Mouse (Mus musculus) ES-CJ7 (cell line): ENCODE results near the gene Supt3.
A peak's percentile ranks its signal among the peaks of the same experiment; 100 is the strongest.

Source experiments
- DNase-seq: peaks from one replicate; pipeline ENCODE4 v3.0.0; 2011; ENCODE audit warnings: low read depth, low spot score

The Supt3 gene

DNA sequence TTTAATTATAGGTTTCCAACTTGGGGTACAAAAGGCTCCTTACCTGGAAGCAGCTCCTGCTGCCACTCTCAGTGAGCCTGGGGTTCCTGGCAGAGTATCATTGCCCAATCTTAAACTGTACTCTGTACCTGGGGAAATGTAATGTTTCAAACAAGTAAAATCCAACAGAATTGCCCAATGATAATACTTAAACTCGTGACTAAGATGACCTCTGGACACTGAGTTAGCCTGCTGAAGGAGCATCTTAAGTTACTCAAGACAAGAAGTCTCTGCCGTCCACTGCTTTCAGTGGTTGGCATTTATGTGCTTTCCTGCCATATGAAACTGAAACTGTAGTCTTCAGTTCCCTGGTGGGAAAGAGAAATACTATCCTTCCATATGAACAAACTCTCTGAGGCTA is 279.9 kb downstream of the Supt3 start:
- no peak for DNase-seq

DNA sequence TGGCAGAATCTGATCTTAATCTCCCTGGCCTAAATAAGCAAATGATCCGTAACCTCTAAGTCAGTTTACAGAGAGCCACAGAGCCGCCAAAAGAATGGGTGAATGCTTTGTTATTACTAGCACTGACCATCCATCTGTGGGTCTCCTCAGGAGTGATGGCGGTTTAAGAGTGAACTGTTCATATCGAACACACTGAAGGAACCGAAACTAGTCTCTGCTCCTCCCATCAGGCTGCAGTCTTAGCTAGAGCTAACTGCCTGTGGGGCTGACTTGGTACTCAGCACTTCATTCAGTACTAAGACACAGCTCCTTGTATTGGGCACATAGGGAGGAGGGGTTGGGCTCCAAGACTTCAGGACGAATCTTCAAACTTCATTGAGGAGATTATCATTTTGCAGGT is 280.8 kb downstream of the Supt3 start:
- no peak for DNase-seq

GRCm38 (mm10) chr17:45058566-45059363 is 281.8 kb downstream of the Supt3 start:
- no peak for DNase-seq

- no peak for DNase-seq
These were observed 286.8 kb downstream of the Supt3 start for GRCm38 (mm10) chr17:45063776-45064175.

- DNase-seq = no peak
These were observed 288.5 kb downstream of the Supt3 start for GRCm38 (mm10) chr17:45065465-45065864.

DNA sequence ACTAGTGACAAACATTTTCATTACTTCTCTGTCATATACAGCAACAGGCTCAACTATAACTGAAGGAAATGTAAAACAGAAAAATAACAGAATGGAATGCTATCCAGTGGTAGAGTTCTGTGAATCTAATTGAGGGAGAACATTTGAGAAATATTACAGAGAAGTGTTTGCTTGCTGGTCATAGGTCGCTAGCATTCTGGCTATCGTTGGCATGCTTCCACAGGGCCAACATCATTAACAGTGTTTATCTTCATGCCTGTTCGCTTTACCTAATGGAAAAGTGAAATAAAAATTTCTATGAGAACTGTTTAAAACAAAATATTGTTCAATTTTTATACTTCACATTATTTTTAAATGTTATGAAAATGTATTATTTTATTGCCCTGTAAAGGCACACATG is 290.5 kb downstream of the Supt3 start:
- no peak for DNase-seq

- no peak for DNase-seq
These were observed 291.4 kb downstream of the Supt3 start for GRCm38 (mm10) chr17:45068321-45068720.

DNA sequence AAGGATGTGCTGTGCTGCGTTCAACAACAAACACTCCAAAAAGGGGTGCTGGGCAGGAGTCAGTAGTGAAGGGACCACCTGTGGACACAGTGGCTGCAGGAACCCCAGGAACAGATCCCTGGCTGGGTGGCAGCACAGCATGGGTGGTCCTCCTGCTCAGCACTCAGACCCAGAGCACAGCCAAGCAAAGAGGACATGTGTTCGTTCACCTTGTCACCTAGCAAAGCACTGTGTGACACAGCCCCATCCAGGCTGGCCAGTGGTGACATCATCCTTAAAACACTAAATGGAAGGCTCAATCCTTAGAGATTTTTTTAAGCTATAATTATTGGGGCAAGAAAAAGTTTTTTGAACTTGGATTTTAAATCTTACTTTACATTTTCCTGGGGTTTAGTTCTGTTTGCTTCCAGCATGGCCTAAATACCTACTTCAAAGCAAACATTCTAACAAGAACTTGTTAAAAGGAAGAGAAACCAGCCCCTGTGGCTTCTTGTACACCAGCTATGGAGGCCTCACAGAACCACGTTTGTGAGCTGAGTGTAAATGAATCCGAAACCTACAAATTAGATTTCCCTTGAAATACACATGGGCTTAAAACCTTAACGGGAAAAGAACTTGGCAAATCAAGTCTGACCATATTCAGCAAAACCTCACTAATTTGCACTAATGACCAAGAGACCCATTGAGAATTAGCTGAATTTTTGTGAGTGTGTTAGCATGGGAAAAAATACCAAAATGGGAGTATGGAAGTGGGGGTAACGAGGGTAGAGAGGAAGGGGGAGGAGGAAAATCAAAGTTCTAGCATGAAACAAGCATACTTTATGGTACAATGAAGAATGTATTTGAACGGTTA is 295.8 kb downstream of the Supt3 start:
- no peak for DNase-seq

DNA sequence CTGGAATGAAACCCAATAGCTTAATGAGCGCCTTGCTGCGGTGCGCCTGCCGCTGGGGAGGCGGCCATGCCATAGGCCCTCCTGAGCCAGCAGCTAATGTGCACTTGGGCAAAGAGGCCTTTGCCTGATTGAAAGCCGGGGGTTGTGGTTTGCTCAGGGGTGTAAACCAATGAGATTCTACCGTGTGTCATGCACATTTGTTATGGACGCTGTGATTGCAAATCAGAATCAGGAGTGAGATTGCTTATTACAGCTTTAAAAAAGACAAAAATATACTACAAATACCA is 296.3 kb downstream of the Supt3 start:
- DNase-seq = no peak

- peak; percentile 51 for DNase-seq
These were observed 296.8 kb downstream of the Supt3 start for GRCm38 (mm10) chr17:45073779-45074178.

DNA sequence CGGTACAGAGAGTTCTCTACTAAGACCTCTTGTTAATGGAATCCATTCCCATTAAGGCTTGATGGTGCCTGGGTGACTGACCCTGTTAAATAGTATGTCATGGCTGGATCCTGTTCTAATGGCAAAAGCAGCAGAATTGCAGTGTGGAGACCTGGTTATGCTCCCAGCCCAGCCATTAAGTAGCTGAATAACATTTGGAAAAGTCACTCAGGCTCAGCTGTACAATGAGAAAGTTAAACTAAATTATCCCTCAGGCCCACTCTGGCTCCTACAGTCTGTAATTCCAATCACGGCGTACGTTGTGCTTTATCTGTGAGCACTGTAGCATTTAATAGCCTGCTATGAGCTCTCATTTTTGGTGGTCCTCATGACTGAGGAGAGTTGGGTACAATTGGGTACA is 300.0 kb downstream of the Supt3 start:
- DNase-seq = no peak

DNA sequence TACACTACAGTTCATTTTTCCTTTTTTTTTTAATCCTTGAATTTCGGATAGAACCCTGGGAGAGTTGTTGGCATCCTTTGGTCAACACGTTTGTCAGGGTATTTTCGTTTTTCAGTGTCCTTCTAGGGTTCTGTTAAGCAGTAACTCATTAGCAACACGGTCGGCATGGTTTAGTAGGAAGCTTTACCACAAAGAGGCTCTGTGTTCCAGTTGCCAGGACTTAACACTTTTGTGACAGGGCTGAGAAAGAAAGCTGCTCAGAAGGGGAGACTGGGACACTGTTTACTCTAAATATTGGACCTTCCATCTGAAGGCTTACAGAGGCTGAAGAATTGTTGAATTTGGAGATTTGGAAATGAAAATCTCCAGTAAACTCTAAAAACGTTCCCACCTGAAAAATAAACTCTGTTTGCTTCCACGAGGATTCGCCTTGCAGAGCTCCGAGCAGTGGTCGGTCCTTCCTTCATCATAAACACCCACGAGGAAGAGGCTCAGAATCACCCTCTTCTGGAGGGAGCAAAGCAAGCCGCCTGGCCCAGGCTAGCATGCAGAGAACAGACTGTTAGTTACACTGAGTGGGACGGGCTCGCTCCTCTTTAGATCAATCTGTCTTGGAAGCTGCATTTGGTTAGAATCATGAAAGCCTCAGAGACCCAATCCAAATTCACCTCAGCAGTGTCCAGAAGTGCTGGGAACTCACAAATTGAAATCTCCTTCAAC is 301.1 kb downstream of the Supt3 start:
- no peak for DNase-seq

DNA sequence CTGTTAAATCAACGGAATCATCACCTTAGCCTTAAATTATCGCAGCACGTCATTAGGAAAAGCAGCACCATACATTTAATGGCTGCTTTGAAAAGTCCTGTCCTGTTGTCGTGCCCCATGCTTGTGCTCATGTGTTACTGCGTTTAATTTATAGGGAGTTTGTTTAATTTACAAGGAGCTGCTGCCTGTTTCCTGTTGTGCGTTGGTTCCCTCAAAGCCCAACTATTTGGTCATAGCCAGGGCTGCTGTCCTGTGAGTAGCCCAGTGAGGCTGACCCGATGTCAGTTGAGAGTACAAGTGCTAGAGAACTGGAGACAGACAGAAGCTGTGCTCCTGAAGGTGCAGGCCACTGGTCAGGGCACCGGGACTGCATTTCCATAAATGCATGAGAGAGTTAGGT is 304.6 kb downstream of the Supt3 start:
- no peak for DNase-seq

- no peak for DNase-seq
These were observed 305.1 kb downstream of the Supt3 start for GRCm38 (mm10) chr17:45081955-45082475.

DNA sequence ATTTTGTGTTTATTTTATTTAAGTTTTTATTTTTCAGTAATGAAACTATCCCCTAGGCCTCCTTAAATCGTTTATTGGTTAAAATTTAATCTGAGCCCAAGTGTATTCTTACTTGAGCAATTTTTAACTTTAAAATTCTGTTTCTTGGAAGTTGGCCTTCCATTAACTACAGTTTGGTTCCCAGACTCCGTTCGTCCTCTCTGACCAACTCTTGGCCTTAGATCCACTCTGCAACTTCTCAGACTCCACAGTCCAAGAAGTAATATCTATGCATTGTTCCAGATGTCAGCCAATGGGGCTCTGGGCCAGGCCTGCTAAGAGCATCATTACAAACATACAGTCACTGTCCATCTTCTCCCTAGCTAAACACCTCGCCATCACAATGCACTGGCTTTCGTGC is 309.4 kb downstream of the Supt3 start:
- no peak for DNase-seq

- DNase-seq = no peak
These were observed 310.1 kb downstream of the Supt3 start for GRCm38 (mm10) chr17:45087022-45087421.

DNA sequence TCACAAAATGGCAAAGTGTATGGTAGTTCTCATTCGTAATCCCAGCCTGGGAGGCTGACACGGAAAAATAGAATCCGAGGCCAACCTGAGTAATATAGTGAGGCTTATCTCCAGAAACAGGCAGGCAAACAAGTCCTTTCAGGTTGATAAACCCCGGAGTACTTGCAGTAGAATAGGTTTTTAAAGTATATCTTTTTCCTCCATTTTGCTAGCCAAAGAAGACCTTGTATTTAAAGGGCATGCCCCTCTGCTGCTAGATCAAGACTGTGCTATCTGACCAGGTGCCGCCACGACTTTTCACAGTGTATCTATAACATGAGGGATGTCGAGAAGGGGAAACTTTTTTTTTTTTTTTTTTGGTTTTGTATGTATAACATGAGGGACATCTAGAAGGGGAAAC is 324.1 kb downstream of the Supt3 start:
- DNase-seq = no peak

GRCm38 (mm10) chr17:45115386-45115785 is 338.4 kb downstream of the Supt3 start:
- DNase-seq = no peak

DNA sequence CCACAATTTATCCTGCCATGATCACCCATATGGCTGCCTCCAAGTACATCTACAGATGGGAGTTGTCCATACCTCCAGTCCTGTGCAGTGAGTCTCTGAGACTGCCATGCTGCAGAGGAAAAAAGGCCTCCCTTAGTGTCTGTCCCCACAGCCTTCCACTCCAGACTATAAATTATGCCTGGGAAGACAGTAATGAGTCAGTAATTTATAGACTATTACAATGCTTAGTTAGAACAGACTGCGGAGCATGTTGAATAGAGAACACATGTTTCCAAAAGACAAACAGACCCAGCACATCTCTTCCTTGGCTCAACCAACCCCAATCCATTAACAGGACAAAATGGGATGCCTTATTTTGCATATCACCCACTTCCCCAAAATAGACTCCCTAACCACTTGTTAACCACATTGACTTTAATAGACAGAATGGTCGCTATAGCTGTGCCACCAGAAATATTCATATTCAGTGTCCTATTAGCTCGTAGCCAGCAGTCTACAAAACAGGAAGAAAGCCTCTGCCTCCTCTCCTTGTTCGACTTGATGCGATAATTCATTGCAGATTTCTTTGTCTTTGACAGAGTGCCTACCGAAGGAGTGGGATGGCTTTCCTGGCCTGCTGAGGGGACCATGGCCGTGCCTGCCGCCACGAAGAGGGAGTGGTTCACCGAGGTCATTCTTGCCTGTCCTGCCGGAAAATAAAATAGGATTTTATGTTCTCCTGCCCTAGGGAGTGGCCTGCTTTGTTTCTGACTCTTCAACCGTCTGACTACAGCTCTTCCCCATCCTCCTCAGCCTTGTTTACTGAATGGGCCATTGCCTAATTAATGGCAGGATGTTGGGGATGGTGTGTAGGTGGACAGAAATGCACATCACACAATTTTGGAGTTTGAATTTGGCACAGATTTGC is 341.9 kb downstream of the Supt3 start:
- no peak for DNase-seq

- DNase-seq = no peak
These were observed 342.8 kb downstream of the Supt3 start for GRCm38 (mm10) chr17:45119609-45120201.

GRCm38 (mm10) chr17:45123856-45124255 is 346.9 kb downstream of the Supt3 start:
- DNase-seq = no peak
